Mouse (Mus musculus) midbrain, embryonic 16.5 days (tissue): Measurements from ENCODE around the gene Cbln1. TPM values are rescaled to one million over a fixed set of nuclear protein-coding genes. Genes with fewer than 3 reads are reported as not detected.

ENCODE experiments used
- ATAC-seq: fragments of 200-750 bp; cut with Nextera tagmentation; 2 replicates; pipeline ENCODE4 v1.8.0; 2017; ENCODE audit warnings: moderate TSS enrichment
- H3K27ac ChIP-seq: fragments of 300-500 bp; sonication (generic); 2 replicates; pipeline ENCODE4 v1.5.1; 2014; ENCODE audit warnings: mild to moderate bottlenecking, low read length, mixed read lengths
- H3K27me3 ChIP-seq: fragments of 300-500 bp; sonication (generic); 2 replicates; pipeline ENCODE4 v1.6.1; 2014; ENCODE audit warnings: low read depth, low read length, mixed read lengths; ENCODE audit not compliant: control insufficient read depth, insufficient read depth
- H3K36me3 ChIP-seq: fragments of 300-500 bp; sonication (generic); 2 replicates; pipeline ENCODE4 v1.6.1; 2014; ENCODE audit warnings: mild to moderate bottlenecking, low read length, moderate library complexity, mixed read lengths; ENCODE audit not compliant: control insufficient read depth, insufficient read depth
- H3K4me1 ChIP-seq: fragments of 300-500 bp; sonication (generic); 2 replicates; pipeline ENCODE4 v1.6.1; 2014; ENCODE audit warnings: mild to moderate bottlenecking, low read length, mixed read lengths; ENCODE audit not compliant: control insufficient read depth, insufficient read depth
- H3K4me2 ChIP-seq: fragments of 300-500 bp; sonication (generic); 2 replicates; pipeline ENCODE4 v1.6.1; 2014; ENCODE audit warnings: mild to moderate bottlenecking, low read length, mixed read lengths
- H3K4me3 ChIP-seq: fragments of 300-500 bp; sonication (generic); 2 replicates; pipeline ENCODE4 v1.5.1; 2014; ENCODE audit warnings: low read depth, mild to moderate bottlenecking, low read length, moderate library complexity, mixed read lengths
- H3K9ac ChIP-seq: fragments of 300-500 bp; sonication (generic); 2 replicates; pipeline ENCODE4 v1.6.1; 2014; ENCODE audit warnings: low read depth, low read length, mixed read lengths
- H3K9me3 ChIP-seq: fragments of 300-500 bp; sonication (generic); replicated peaks from 2 replicates; pipeline ENCODE4 v1.6.1; 2014; ENCODE audit warnings: mild to moderate bottlenecking, low read length, mixed read lengths; ENCODE audit not compliant: control insufficient read depth, poor library complexity, severe bottlenecking
- WGBS: fragments of 180-500 bp; shearing (Covaris S2); extraction: QIAGEN DNeasy Blood & Tissue Kit; methylation state at CpG from one replicate; pipeline ENCODE4 v1.1.7; 2014; 5-methylcytosine and 5-hydroxymethylcytosine counted together
- polyA plus RNA-seq: library from polyadenylated mRNA; unstranded; fragments of >200 nt; fragmentation: Nextera tagmentation; extraction: Ambion mirVana; gene quantifications from 2 replicates; pipeline ENCODE4 v1.2.1, GENCODE M21; 2015

The Cbln1 gene
- polyA plus RNA-seq, 1 experiment from 2014 or later = 16.7 TPM

DNA sequence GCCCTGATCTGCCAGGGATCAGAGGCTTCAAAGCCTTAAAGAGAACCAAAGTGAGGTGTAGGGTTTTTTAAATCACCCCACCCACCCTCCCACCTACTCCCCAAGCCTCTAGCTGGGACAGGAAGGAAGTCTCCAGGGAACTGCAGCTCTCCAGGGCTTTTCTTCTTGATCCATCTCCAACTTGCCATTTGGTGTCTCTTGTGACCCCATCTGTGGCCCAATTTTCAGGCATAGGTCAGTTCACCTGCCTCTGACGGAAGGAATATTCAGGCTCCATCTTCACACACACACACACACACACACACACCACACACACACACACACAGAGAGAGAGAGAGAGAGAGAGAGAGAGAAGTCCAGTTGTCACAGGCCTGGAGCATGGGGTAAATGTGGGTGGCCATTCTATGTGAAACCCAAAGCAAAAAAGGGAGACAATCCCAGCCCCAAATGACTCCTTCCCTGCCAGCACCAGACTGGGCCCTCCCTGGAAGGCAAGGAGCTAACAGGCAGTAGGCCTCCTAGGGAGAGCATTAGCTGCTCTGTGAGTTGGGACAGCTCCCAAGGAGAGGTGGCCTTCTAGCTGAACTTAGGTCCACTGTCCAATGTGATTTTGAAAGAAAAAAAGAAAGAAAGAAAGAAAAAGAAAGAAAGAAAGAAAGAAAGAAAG, 5.3 kb downstream of the Cbln1 start:
- Histone ChIP-seq H3K4me3 (no peak overlapping the region), H3K4me2 (no peak overlapping the region), H3K9me3 (no peaks in the 10 kb centered on the region), H3K9ac (no peak overlapping the region), H3K27me3 (peaks cover 19% of the 10 kb centered on the region), H3K27ac (no peak overlapping the region), H3K36me3 (no peaks in the 10 kb centered on the region), H3K4me1 (peaks cover 28% of the 10 kb centered on the region)
- 77% methylated on average over 1 of the region's 1 CpGs for WGBS
- no peak for ATAC-seq

DNA sequence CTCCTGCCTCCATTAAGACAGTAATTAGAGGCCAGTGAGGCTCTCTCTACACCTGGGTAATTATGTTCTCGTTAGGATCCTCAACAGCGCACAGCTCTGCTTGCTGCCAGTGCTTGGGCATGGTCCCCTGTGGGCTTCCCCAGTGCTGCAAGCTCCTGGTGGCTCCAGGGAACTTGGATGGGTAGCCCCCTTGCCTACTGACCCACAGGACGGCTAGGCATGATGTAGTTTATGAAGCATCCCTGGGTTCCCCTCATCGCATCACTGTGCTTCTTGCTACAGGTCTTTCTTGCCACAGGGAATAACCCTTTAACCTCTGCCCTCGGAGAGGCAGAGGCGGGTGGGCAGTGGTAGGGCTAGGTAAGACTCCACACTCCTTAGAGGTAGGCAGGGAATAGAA, 6.1 kb downstream of the Cbln1 start:
- Histone ChIP-seq H3K4me2 (no peak overlapping the region), H3K4me1 (peaks cover 21% of the 10 kb centered on the region)
- 68% methylated on average over 6 of the region's 6 CpGs for WGBS

GRCm38 (mm10) chr8:87464446-87464845, 8.0 kb downstream of the Cbln1 start:
- peaks cover 6% of the 10 kb centered on the region; the same call in 1 of the 2 replicates for H3K4me1 ChIP-seq
- H3K27me3 ChIP-seq = peaks cover 19% of the 10 kb centered on the region
- no peaks in the 10 kb centered on the region for H3K9me3 ChIP-seq
- H3K36me3 ChIP-seq = no peaks in the 10 kb centered on the region
- H3K4me2 ChIP-seq = no peak overlapping the region
- WGBS = 93% methylated on average over 3 of the region's 3 CpGs
- no peak overlapping the region for H3K9ac ChIP-seq
- no peak for ATAC-seq
- no peak overlapping the region for H3K27ac ChIP-seq
- H3K4me3 ChIP-seq = no peak overlapping the region

More for the DNA sequence above, 6.1 kb downstream of the Cbln1 start:
- H3K27ac ChIP-seq = no peak overlapping the region
- no peak overlapping the region for H3K4me3 ChIP-seq
- no peaks in the 10 kb centered on the region for H3K36me3 ChIP-seq
- no peak for ATAC-seq
- no peaks in the 10 kb centered on the region for H3K9me3 ChIP-seq
- H3K27me3 ChIP-seq = peaks cover 19% of the 10 kb centered on the region
- H3K9ac ChIP-seq = no peak overlapping the region

DNA sequence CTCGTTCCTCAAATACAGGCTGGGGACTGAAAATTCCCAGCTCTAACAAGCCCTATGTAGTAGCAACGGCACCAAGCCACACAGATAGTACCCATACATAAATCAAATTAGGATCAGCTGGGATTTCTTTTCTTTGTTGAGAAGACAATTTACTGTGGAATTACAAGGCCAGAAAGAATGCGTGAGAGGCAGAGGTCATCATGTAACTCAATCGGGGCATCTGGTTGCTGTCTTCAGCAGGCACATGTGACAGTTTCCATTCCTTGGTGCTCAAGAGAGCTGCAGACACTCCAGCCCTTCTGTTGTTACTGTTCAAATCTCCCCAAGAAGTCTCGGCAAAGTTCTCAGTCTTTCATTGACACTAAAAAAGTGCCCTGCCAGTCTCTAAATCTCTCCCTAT, 10.6 kb downstream of the Cbln1 start:
- WGBS = 30% methylated on average over 5 of the region's 5 CpGs
- H3K27ac ChIP-seq = no peak overlapping the region
- H3K9me3 ChIP-seq = no peaks in the 10 kb centered on the region
- no peaks in the 10 kb centered on the region for H3K36me3 ChIP-seq
- no peak overlapping the region for H3K4me3 ChIP-seq
- peaks cover 6% of the 10 kb centered on the region; the same call in 1 of the 2 replicates for H3K27me3 ChIP-seq
- H3K9ac ChIP-seq = no peak overlapping the region
- H3K4me2 ChIP-seq = no peak overlapping the region
- no peak for ATAC-seq
- H3K4me1 ChIP-seq = no peaks in the 10 kb centered on the region

GRCm38 (mm10) chr8:87456949-87457348, 15.5 kb downstream of the Cbln1 start:
- Histone ChIP-seq H3K27me3 (no peaks in the 10 kb centered on the region), H3K27ac (no peak overlapping the region), H3K4me2 (no peak overlapping the region), H3K36me3 (no peaks in the 10 kb centered on the region), H3K9me3 (no peaks in the 10 kb centered on the region), H3K4me3 (no peak overlapping the region), H3K4me1 (no peaks in the 10 kb centered on the region), H3K9ac (no peak overlapping the region)
- 81% methylated on average over 4 of the region's 4 CpGs for WGBS
- no peak for ATAC-seq

GRCm38 (mm10) chr8:87452815-87453214, 19.6 kb downstream of the Cbln1 start:
- no peaks in the 10 kb centered on the region for H3K36me3 ChIP-seq
- WGBS = 94% methylated on average over 4 of the region's 4 CpGs
- H3K4me1 ChIP-seq = no peaks in the 10 kb centered on the region
- no peak overlapping the region for H3K4me3 ChIP-seq
- ATAC-seq = no peak
- H3K4me2 ChIP-seq = no peak overlapping the region
- no peaks in the 10 kb centered on the region for H3K9me3 ChIP-seq
- no peak overlapping the region for H3K9ac ChIP-seq
- no peak overlapping the region for H3K27ac ChIP-seq
- no peaks in the 10 kb centered on the region for H3K27me3 ChIP-seq

DNA sequence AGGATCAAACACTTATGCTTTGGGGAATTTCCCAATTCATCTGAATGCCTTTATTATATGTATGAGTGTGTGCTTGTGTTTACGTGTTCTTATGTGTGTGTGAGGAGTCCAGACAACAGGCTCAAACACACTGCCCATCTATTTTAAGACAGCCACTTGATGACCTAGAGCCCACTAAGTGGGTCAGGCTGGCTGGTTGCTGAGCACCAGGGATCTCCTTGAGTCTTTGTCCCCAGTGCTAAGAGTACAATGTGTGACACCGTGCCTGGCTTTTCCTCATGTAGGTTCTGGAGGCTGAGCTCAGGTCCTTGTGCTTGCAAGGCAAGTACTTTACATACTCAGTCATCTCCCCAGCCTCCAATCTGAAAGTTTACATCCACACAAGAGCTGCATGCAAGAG, 20.7 kb downstream of the Cbln1 start:
- no peaks in the 10 kb centered on the region for H3K36me3 ChIP-seq
- ATAC-seq = no peak
- H3K9ac ChIP-seq = no peak overlapping the region
- H3K4me2 ChIP-seq = no peak overlapping the region
- H3K4me1 ChIP-seq = no peaks in the 10 kb centered on the region
- WGBS = 61% methylated on average over 2 of the region's 2 CpGs
- H3K4me3 ChIP-seq = no peak overlapping the region
- H3K9me3 ChIP-seq = no peaks in the 10 kb centered on the region
- no peak overlapping the region for H3K27ac ChIP-seq
- H3K27me3 ChIP-seq = no peaks in the 10 kb centered on the region

- H3K4me3 ChIP-seq = no peak overlapping the region
- H3K4me1 ChIP-seq = no peaks in the 10 kb centered on the region
- H3K9ac ChIP-seq = no peak overlapping the region
- no peaks in the 10 kb centered on the region for H3K36me3 ChIP-seq
- no peak for ATAC-seq
- 81% methylated on average over 3 of the region's 3 CpGs for WGBS
- no peak overlapping the region for H3K27ac ChIP-seq
- H3K4me2 ChIP-seq = no peak overlapping the region
- H3K9me3 ChIP-seq = no peaks in the 10 kb centered on the region
- no peaks in the 10 kb centered on the region for H3K27me3 ChIP-seq
These were observed 37.8 kb downstream of the Cbln1 start for GRCm38 (mm10) chr8:87434592-87434991.

- no peak for ATAC-seq
- H3K4me2 ChIP-seq = no peak overlapping the region
- no peaks in the 10 kb centered on the region for H3K36me3 ChIP-seq
- H3K27ac ChIP-seq = no peak overlapping the region
- H3K4me1 ChIP-seq = no peaks in the 10 kb centered on the region
- H3K27me3 ChIP-seq = no peaks in the 10 kb centered on the region
- no peaks in the 10 kb centered on the region for H3K9me3 ChIP-seq
- H3K9ac ChIP-seq = no peak overlapping the region
- no peak overlapping the region for H3K4me3 ChIP-seq
These were observed 45.2 kb downstream of the Cbln1 start for GRCm38 (mm10) chr8:87427188-87427587.
